Mouse (Mus musculus): Measurements from ENCODE around the gene Gimap3. TPM values are rescaled to one million over a fixed set of nuclear protein-coding genes. Genes with fewer than 3 reads are reported as not detected.

Gene Gimap3
- polyA plus RNA-seq, 1 experiment from 2014 or later, result not detected

Other genes with a start within 250 kb of the Gimap3 start
- 184 and 189 TPM in 2 replicates for gene Atp6v0e2, start 233.2 kb downstream of the Gimap3 start, polyA plus RNA-seq (2015; fragmentation: Nextera tagmentation; extraction: Ambion mirVana)
- 20.8 and 22.1 TPM in 2 replicates for gene Lrrc61, start 216.1 kb downstream of the Gimap3 start, polyA plus RNA-seq (2015; fragmentation: Nextera tagmentation; extraction: Ambion mirVana)
- gene Rarres2, start 198.1 kb downstream of the Gimap3 start, polyA plus RNA-seq (2015; fragmentation: Nextera tagmentation; extraction: Ambion mirVana), result 5.2 and 6.0 TPM in 2 replicates
- gene Gm45021, start 181.2 kb downstream of the Gimap3 start, polyA plus RNA-seq (2015; fragmentation: Nextera tagmentation; extraction: Ambion mirVana), result 0.56 TPM in 1 of 2 replicates, not detected in the other
- 39.3 and 41.8 TPM in 2 replicates for gene Repin1, start 177.0 kb downstream of the Gimap3 start, polyA plus RNA-seq (2015; fragmentation: Nextera tagmentation; extraction: Ambion mirVana)
- gene Gm44965, start 176.9 kb downstream of the Gimap3 start, polyA plus RNA-seq (2015; fragmentation: Nextera tagmentation; extraction: Ambion mirVana), result not detected in 2 replicates
- gene Zfp775, start 168.8 kb downstream of the Gimap3 start, polyA plus RNA-seq (2015; fragmentation: Nextera tagmentation; extraction: Ambion mirVana), result 14.7 and 15.0 TPM in 2 replicates
- 13.1 and 13.2 TPM in 2 replicates for gene AI854703, start 144.1 kb downstream of the Gimap3 start, polyA plus RNA-seq (2015; fragmentation: Nextera tagmentation; extraction: Ambion mirVana)
- gene Gimap8, start 123.6 kb downstream of the Gimap3 start, polyA plus RNA-seq (2015; fragmentation: Nextera tagmentation; extraction: Ambion mirVana), result 0.47 and 0.85 TPM in 2 replicates
- 2.9 and 3.6 TPM in 2 replicates for gene Gimap9, start 94.7 kb downstream of the Gimap3 start, polyA plus RNA-seq (2015; fragmentation: Nextera tagmentation; extraction: Ambion mirVana)
- 1.7 and 2.2 TPM in 2 replicates for gene Gimap4, start 86.3 kb downstream of the Gimap3 start, polyA plus RNA-seq (2015; fragmentation: Nextera tagmentation; extraction: Ambion mirVana)
- gene Gimap6, start 62.6 kb downstream of the Gimap3 start, polyA plus RNA-seq (2015; fragmentation: Nextera tagmentation; extraction: Ambion mirVana), result 7.8 and 8.8 TPM in 2 replicates
- gene Gm28053, start 52.2 kb downstream of the Gimap3 start, polyA plus RNA-seq (2015; fragmentation: Nextera tagmentation; extraction: Ambion mirVana), result 0.79 TPM in 1 of 2 replicates, not detected in the other
- not detected in 2 replicates for gene Gimap7, start 52.2 kb downstream of the Gimap3 start, polyA plus RNA-seq (2015; fragmentation: Nextera tagmentation; extraction: Ambion mirVana)
- gene Gimap1, start 31.8 kb downstream of the Gimap3 start, polyA plus RNA-seq (2015; fragmentation: Nextera tagmentation; extraction: Ambion mirVana), result 5.9 and 7.3 TPM in 2 replicates
- 1.8 and 1.9 TPM in 2 replicates for gene Gimap5, start 24.7 kb downstream of the Gimap3 start, polyA plus RNA-seq (2015; fragmentation: Nextera tagmentation; extraction: Ambion mirVana)
- gene Tmem176a, start 70.1 kb upstream of the Gimap3 start, polyA plus RNA-seq (2015; fragmentation: Nextera tagmentation; extraction: Ambion mirVana), result 19.0 and 19.9 TPM in 2 replicates
- 116 and 118 TPM in 2 replicates for gene Tmem176b, start 70.6 kb upstream of the Gimap3 start, polyA plus RNA-seq (2015; fragmentation: Nextera tagmentation; extraction: Ambion mirVana)
- not detected in 2 replicates for gene Aoc1, start 102.0 kb upstream of the Gimap3 start, polyA plus RNA-seq (2015; fragmentation: Nextera tagmentation; extraction: Ambion mirVana)
- gene 1600015I10Rik, start 159.0 kb upstream of the Gimap3 start, polyA plus RNA-seq (2015; fragmentation: Nextera tagmentation; extraction: Ambion mirVana), result not detected in 2 replicates
- gene Doxl2, start 204.1 kb upstream of the Gimap3 start, polyA plus RNA-seq (2015; fragmentation: Nextera tagmentation; extraction: Ambion mirVana), result not detected in 2 replicates
- gene Svs1, start 216.0 kb upstream of the Gimap3 start, polyA plus RNA-seq (2015; fragmentation: Nextera tagmentation; extraction: Ambion mirVana), result not detected in 2 replicates